Mouse (Mus musculus) cerebellum, postnatal 4 days (tissue): Measurements from ENCODE around the gene Fst.

Experiments used
- DNase-seq, 2 experiments: peaks; one replicate each; pipeline ENCODE4 v3.0.0; 2022; ENCODE audit warnings: low spot score in 2 of 2, mixed read lengths in 1 of 2

The Fst gene

DNA sequence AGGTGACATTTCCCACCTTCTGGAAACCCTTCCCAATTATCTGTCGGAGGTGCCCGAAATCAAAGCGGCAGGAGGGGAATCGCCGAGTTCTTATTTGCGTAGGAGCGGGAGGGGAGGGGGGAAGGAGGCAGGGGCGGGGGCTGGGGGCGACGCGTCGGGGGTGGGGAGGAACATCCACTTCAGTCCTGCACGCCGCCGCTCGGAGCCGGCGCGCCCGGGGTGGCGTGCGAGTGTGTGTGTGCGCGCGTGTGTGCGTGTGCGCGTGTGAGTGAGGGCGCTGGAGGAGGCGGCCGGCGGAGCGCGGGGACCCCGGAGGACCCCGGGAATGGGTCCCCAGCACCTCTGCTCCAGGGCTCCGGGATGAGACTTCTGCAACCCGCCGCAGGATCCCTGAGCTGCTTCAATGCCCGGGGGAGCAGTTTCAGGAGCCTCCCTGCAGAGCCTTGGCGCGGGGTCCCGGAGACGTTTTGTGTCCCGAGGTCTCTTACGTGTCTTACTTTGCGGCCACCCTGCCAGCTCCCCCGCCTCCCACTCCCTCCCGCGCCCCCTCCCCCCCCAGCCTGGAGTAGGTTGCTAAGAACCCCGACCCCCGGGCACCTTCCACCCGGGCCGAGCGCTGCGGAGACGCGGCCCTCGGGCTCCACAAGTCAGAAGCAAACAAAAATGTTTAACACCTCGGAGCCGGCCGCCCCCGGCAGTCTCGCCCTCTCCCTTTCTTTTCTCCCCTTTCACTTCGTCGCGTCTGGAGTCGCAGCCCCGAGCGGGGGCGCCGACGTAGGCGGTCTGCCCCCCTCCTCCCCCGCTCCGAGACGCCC lies at the start of gene Fst:
Gene Fst (minus strand): TSS at position 66 of the 815 bp plus-strand sequence.
- peak in 1 of 2 experiments; percentile 15 for DNase-seq

DNA sequence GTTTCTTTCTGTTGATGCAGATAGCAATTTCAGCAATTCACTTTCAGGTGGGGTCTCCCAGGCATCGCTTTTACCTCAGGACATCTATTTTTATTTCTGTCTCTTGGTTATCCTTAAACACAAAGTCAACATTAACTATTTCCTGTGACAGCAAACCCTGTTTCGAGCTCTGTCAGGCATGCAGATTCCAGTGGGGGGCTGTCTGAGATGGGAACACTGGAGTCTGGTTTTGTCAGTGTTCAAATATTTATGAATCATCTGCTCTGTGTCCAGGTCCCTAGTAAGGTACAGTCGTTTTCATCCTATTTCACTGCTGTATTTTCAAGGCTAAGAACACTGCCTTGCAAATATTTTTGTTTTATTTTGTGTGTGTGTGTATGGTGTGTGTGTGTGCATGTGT lies 35.1 kb upstream of the Fst start:
- DNase-seq = no peak

DNA sequence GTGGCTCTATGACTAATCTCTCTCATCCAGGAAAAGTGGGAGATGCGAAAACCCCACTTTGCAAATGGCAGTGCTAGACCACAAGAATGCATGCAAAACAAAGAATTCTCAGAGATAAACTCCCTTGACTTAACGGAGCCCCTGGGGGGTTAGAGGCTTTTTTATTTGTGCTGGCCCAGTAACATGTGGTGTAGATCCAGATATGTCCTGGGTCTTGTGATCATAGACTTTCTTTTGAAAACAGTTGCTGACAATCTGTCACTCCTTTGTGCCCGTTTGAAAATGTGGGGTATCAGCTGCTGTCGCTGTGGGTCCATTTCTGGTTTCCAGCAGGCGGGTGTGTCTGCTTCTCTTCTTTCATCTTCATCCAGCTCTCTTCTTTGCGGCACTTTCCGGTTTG lies 29.4 kb upstream of the Fst start:
- DNase-seq = no peak

DNA sequence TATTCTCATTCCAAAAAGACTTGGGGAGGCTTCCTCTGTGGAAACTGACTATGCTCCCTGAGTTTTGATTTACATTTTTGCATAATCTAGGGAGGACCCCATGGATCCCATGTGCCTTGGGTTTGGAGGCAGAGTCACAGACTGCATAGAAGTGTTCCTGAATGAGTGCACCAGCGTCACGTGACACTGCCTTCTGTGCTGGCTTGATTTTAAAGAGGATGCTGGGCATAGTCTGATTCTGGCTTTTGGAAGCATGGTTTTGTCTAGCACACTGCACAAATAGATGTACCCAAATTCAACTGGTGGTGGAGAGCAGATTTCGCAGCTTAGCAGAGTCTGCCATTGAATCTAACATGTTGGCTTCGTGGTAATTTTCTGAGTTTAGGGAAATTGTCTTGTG lies 19.6 kb upstream of the Fst start:
- DNase-seq = no peak

DNA sequence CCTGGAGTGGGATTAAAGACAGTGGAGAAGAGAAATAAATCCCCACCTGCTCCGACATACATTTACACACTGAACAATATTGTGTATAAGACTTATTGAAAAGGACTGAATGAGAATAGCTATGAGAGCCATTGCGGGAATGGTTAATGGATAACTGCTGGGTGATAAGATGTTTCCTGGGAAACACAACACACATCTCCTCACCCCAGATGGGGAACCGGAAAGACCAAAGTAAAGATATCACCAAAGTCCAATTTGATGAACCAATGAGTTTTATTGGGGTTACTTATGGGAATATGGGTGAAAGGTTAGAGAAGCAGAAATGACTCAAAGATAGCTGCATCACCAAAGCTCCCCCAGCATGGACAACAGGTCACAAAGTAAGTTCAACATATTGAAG lies 11.2 kb upstream of the Fst start:
- no peak for DNase-seq

DNA sequence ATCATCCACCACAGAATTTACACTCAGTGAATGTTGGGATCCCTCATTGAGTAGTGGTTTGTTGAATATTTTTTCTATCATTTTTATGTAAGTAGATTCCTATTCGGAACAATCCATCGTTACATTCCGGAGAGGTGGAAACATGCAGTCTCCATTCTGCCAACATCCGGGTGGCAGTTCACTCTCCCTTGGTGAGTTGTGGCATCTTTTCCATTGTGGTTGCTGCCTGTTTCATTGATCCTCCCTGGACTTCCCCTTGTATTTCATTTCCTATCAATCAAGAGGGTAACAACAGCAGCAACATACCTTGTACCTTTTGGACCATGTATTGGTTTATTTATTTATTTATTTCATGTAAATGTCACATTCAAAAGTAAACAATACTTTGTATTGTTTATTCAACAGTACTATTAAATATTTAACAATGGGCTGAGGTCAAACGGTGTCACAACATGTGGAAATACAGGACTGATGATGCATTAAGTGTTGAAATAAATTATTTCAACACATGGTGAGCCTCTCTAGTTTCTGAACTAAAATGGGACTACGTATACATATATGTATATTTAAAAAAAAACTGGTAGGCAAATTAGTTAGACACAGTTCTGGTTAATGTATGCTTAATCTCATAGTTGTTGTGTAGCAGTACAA lies 7.6 kb upstream of the Fst start:
- no peak for DNase-seq

DNA sequence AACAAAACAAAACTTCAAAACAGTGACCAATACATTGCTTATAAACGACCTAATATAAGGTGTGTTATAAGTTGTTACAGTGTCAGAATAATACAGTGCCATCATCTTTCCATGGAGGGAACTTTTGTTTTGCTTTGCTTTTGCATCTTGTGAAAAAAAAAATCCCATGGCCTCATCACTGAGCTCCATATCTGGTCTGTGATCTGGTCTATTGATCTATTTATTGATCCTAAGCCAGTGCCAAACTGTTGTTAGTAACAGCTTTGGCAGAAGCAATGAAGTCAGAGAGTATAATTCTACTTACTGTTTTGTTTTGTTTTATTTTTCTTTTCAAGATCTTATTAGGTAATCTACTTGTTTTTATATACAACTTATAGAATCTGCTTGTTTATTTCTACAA lies 6.6 kb upstream of the Fst start:
- DNase-seq = no peak

DNA sequence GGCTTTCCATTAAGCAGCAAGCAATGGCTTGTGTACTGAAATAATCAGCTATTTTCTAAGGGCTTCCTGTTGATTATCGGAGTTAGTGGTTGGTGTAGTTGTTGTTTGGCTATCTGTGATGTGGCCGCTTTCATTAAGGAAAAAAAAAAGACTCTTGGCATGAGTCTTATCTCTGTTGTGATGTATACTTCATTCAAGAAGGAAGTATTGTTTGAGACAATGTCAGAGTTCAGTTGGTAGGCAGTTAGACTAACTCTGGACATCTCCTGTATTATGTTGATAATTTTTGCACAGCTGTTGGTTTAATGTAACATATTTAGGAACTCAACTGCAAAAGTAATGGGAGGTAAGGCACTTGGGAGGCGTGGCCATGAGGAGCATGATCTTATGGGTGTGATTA lies 6.1 kb upstream of the Fst start:
- DNase-seq = no peak

DNA sequence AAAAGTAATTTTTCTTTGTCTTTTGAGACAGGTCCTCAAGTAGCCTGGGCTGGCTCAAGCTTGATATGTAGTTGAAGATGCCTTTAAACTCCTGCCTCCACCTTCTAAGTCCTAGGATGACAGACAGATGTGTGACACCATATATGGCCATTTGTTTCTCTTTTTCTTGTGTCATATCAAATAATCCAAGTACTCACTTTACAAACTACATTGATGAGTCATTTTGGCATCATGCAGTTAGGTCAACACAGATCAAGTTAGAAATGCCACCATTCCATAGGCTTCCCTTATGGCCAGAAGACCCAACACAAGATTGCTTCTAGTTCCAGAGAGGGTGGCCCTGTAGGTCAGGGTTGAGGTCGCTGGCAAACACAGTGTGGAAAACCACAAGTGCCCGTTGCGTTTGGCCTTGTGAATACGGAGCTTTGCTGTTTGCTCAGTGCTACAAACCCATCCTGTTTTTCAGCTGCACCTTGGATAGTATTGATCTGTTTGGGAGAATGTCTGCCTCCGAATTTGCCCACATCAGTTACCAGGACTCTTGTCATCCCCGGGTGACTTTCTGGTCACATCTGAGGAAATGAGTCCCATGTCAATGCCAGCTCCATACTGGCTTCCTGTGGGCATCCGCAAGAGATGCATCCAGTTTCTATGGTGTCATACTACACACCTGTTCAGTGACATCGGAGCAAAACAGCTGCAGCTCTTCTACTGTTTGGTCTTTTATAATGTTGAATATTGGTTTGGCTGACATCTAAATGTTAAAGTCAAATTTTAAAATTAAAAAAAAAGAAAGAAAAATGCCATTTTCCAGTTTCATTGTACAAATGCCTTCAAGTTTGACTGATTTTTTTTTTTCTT lies 4.0 kb upstream of the Fst start:
- DNase-seq = no peak

DNA sequence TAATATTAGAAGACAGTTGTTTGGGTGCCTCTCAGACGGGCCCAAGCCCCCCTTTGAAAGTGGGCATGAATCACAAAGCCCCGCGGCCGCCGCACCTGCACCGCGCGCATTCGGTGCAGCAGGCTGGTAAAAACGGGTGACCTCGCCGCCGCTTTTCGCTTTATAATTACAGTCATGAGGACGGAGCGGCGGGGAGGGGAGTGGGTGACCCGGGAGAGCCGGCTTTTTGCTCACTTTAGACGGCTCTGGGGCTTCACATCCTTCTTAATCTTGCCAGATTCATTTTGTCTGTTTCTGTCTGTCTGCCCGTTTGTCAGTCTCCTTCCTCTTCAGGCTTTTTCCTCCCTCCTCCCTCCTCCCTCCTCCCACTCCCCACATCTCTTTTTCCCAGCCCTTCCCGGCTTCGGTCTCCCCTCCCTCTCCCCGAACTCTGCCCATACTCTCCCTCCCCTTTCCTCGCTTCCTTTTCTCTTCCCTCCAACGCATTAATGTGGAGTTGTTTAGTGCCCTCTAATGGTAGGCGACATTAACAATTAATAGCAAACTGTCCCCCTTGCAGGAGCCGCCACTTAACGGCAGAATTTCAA lies 1.6 kb upstream of the Fst start:
- DNase-seq = peak in 1 of 2 experiments; percentile 26

DNA sequence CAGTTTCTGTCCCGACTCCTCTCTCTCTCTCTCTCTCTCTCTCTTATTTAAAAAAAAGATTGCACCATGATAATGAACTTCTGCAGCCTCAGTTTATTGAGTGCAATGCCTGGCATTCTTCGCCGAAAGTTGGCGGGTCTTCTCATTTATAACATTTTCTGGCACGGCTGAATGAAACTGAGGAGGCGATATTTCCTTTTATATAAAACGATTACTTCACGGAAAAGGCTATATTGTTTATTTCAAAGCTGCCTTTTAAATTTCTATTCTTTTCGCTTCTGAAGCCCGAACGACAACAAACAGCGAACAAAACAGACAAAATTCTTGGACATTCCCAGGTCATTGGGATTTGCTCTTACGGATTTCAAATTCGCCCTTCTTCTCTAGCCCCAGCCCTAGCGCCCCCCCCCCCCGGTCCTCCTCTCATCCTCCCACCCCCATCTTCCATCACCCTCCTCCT lies 980 bp upstream of the Fst start:
- no peak for DNase-seq

DNA sequence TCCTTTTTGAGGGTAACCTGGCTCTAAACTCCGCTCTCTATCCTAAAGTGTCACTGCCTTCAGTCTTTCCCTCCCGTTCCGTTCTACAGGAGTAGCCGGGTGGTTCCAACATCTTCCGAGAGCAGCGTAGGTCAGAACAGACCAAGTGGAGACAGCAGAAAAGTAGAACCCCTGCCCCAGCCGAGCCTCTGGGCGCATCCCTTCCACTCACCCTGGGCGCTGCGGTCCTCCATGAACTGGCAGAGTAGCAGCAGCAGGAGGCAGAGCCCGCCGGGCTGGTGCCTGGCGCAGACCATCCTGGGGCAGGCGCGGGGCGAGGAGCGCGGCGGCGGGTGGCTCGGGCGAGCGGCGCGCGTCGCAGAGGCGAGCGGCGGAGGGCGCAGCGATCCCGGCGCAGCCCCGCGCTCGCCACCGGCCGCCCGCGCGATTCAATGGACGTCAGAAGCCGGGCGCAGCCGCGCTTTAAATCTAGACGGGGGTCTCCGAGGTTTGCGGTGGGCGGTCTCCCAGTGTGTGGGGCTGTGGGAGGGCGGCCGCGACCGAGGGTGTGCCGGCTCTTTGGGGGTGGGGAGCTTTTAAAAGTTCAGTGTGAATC lies 363 bp downstream of the Fst start:
- DNase-seq = no peak

DNA sequence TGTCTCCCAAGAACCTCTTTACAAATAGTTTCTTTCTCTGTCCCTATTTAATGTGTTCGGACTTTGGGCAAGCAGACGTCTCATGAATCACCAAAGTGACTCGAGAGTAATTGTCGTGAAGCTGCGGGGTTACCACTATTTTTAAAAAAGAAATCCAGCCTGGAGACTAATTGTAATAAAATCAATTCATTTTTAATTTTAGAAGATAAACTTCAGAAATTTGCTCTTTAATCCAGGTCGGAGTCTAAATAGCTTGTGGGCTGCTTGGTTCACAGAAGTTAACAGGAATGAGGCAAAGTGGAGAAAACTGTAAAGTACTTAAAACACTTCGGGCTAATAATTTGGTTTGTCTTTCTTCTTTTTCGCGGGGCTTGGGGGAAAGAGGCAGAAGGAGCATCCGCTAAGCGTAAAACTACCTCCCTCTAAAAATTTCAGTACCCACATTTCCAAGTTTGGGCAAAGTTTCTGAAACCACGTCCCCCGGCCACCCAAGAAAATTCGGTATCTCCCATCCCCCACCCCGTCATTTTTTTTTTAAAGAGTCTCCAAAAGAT lies 1.1 kb downstream of the Fst start:
- DNase-seq = no peak

DNA sequence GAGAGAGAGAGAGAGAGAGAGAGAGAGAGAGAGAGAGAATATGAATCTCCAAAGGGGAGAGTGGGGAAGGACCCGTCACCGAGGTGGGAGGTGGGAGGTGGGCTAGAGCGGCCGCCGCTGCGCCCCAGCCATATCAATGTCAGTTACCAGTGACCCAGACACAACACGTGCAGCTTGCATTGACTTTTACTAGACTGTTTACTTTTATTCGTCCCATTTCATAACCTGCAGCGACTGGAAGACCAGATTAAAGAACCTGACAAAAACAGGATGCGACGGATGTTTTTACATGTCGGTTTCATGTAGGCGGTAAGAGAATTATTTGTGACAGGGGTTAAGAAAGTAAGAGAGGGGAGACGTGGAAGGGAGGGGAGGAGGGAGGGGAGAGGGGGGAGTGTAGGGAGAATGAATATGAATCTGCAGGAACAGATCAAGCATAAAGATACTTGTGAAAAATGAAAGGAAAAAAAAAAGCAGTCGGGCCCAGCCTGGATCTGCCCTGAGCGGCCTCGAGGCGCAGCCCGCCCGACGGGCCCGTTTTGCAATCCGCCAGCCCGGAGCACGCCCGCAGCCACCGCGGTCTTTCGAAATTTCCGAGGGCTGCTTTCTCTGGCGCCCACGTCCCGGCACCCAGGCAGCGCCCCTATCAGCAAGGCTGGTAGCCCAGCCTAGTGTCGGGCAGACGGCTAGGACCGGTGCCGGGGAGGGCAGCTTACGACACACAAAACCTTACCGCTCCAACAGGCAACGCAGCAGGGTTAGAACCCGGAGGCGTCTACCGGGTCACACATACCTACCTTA lies 1.8 kb downstream of the Fst start:
- no peak for DNase-seq

DNA sequence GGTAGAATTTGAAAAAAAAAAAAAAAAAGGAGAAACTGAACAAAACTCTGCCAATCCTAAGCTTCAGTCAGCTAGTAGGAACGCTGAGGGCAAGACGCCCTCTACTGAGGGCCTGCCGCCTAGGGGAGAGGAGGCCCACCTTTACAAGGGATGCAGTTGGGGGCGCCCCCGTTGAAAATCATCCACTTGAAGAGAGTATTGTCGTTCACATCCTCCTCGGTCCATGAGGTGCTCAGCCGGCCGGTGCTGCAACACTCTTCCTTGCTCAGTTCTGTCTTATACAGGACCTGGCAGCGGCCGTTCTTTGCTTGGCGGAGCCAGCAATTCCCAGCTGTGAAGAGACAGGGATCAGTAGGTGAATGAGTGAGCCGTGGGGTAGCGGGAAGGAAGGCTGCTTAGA lies 2.5 kb downstream of the Fst start:
- peak in 1 of 2 experiments; percentile 34 for DNase-seq

DNA sequence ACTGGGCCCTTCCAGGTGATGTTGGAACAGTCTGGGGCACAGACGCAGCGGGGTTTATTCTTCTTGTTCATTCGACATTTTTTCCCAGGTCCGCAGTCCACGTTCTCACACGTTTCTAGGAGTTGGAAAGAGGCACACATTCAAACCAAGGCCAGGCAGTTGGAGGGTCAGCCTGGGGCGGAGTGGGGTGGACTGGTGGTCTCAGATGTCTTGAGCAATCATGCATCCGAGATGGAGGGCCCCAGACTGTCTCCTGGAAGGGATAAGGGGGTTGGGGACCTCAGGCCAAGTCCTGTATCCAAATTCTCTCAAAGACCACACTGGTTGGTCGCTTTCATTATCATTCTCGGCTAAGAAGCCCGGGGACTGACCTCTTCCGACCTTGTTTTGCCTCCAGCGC lies 3.0 kb downstream of the Fst start:
- no peak for DNase-seq

DNA sequence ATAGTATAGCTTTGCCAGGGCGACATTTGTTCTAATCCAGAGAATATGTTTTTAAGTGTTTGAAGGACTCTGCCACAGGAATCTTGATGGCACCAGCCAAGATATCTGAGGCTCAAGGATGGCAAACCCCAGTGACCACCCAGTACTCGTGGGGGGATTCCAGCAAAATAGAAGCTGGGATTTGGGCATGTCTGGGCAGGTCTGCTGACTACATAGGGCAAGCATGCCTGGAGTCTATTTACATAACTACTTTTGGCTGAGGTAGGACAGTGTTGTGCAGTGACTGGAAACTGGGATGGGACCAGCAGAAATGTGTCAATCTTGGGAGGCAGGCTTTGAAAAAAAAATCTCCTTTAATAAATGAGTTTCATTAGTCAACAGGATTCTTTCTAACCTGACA lies 11.5 kb downstream of the Fst start:
- DNase-seq = no peak

DNA sequence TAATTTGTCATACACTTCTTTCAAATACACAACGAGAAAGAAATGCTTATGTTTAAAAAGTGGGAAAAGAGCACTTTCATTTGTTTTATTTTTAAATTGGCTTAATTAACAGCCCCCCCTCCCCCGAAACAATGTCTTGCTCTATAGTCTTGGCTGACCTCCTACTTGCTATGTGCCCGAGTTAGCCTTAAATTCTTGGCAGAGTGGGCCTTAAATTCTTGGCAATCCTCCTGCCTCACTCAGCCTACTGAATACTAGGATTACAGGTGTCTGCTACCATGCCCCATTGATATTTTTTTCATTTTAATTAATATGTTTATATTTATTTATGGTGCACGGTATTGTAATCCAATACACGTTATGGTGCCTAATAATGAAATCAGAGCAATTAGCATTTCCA lies 26.3 kb downstream of the Fst start:
- DNase-seq = no peak

DNA sequence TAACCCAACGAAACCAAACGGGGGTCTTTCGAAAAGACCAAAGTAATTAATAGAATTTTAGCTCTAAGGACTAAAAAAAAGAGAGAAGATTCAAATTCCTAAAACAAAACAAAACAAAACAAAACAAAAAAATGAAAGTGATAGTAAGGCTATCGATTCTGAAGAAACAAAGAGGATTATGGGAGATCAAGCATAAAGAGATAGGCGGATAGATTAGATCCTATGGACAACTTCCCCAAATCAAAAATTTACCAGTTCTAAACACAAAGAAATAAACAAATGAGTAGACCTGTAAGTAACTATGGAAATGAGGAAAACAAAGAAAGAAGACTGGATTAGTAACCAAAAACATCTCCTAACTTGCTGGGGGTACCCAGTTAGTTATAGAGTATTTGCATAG lies 33.5 kb downstream of the Fst start:
- no peak for DNase-seq

DNA sequence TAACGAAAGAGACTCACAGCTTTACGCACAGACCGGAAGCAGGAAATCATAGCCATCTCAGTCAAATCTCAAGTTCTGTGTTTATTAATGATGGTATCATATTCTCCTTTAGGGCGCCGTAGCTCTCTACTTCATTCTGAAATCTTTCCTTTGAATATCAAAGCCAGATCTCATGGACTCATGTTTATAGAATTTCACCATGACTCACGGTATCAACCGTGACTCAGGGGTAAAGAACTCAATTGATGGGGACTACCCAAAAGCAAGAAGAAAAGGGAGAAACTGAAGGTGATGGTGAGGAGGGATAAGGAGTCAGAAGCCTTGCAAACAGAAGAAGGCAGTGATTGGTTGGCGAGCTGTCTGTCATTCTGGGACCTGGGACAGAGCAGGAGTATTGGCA lies 38.5 kb downstream of the Fst start:
- no peak for DNase-seq

DNA sequence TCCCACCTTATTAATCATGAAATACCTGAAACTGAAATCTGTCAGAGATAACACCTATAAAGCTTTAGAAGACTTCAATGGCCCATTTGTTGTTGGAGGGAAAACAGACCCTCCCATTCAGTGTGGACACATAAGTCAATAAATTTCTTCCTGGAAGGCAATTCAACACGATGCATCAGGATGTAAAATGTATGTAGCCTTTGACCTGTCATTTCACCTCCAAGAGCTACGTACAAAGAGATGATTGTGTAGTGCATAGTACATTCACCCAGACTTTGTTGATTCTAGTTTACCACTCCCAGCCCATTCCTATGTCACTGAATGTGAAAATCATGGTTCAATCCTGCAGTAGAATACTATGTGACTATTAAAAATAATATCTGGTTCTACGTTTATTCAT lies 39.4 kb downstream of the Fst start:
- no peak for DNase-seq
